Mouse (Mus musculus): ENCODE measurements around the gene Fcrla.
A peak's percentile ranks its signal among the peaks of the same experiment; 100 is the strongest.

- TF ChIP-seq CTCF (IDR thresholded peaks at IDR 0.05; ENCODE audit: extremely low read depth, insufficient read length, insufficient replicate concordance, low read depth, low read length) (peak; percentile 84; the same call in 1 of the 2 replicates), POLR2A (IDR thresholded peaks at IDR 0.05; ENCODE audit: low read depth, low read length) (no peak)
Observed at GRCm38 (mm10) chr1:170901536-170902238, 25.7 kb downstream of the Fcrla start.

All from small intestine, adult 2 months (tissue).